Mouse (Mus musculus): ENCODE results near the gene Apom.

Gene Apom

GRCm38 (mm10) chr17:35158850-35159593 is 27.2 kb upstream of the Apom start:
- no peak for DNase-seq

GRCm38 (mm10) chr17:35157661-35158175 is 25.9 kb upstream of the Apom start:
- no peak for DNase-seq

GRCm38 (mm10) chr17:35157254-35157653 is 25.4 kb upstream of the Apom start:
- DNase-seq: no peak

- no peak for DNase-seq
Measured at GRCm38 (mm10) chr17:35156461-35157200, 24.8 kb upstream of the Apom start.

GRCm38 (mm10) chr17:35155451-35155850 is 23.6 kb upstream of the Apom start:
- DNase-seq: no peak

- DNase-seq: no peak
Measured at GRCm38 (mm10) chr17:35154616-35155015, 22.8 kb upstream of the Apom start.

GRCm38 (mm10) chr17:35153931-35154330 is 22.1 kb upstream of the Apom start:
- DNase-seq: no peak

- DNase-seq: no peak
Measured at GRCm38 (mm10) chr17:35153077-35153476, 21.2 kb upstream of the Apom start.

GRCm38 (mm10) chr17:35152121-35152520 is 20.3 kb upstream of the Apom start:
- no peak for DNase-seq

GRCm38 (mm10) chr17:35147922-35148639 is 16.2 kb upstream of the Apom start:
- no peak for DNase-seq

GRCm38 (mm10) chr17:35147348-35147747 is 15.5 kb upstream of the Apom start:
- DNase-seq: no peak

GRCm38 (mm10) chr17:35146139-35146538 is 14.3 kb upstream of the Apom start:
- DNase-seq: no peak

GRCm38 (mm10) chr17:35141971-35142370 is 10.1 kb upstream of the Apom start:
- DNase-seq: no peak

- no peak for DNase-seq
Measured at GRCm38 (mm10) chr17:35140490-35140996, 8.7 kb upstream of the Apom start.

- DNase-seq: no peak
Measured at GRCm38 (mm10) chr17:35139269-35139668, 7.4 kb upstream of the Apom start.

- DNase-seq: no peak
Measured at GRCm38 (mm10) chr17:35135591-35136320, 3.9 kb upstream of the Apom start.

- peak; percentile 84 to 90 for DNase-seq
Measured at GRCm38 (mm10) chr17:35134801-35135590, 3.1 kb upstream of the Apom start, which contains the start of gene Bag6. Gene Bag6, plus strand, starts transcription at chr17:35135178.

GRCm38 (mm10) chr17:35133517-35133916 is 1.7 kb upstream of the Apom start:
- DNase-seq: no peak

GRCm38 (mm10) chr17:35132174-35132560 is 317 bp upstream of the Apom start:
- DNase-seq: no peak

GRCm38 (mm10) chr17:35131038-35131437 is 812 bp downstream of the Apom start:
- no peak for DNase-seq

- no peak for DNase-seq
Measured at GRCm38 (mm10) chr17:35128996-35129395, 2.9 kb downstream of the Apom start.

GRCm38 (mm10) chr17:35127017-35127416 is 4.8 kb downstream of the Apom start:
- no peak for DNase-seq
